Mouse (Mus musculus) megakaryocyte, embryonic 14.5 days (primary cell): ENCODE measurements around the gene 5430419D17Rik.

Experiments
- FLI1 ChIP-seq: IDR thresholded peaks from 2 replicates; pipeline ENCODE4 v1.6.1; 2012; ENCODE audit warnings: low read length, inconsistent platforms, mixed read lengths
- GATA1 ChIP-seq: IDR thresholded peaks from 3 replicates; pipeline ENCODE4 v1.6.1; 2012; ENCODE audit warnings: mixed read lengths, low read length, inconsistent platforms, borderline replicate concordance

- TF ChIP-seq GATA1 (no peak), FLI1 (no peak)
Observed at GRCm38 (mm10) chr7:131146214-131146613, 28.0 kb upstream of the 5430419D17Rik start, which contains the start of gene 4933402N03Rik.
